Mouse (Mus musculus) naive thymus-derived CD4-positive, alpha-beta T cell, adult 5 months (primary cell): ENCODE data around the gene Defb25. TPM values are rescaled to one million over a fixed set of nuclear protein-coding genes. Genes with fewer than 3 reads are reported as not detected.

ENCODE experiments used
- polyA plus RNA-seq: library from polyadenylated mRNA; unstranded; fragments of 100-300 nt; shearing (Covaris generic); gene quantifications from one replicate; pipeline ENCODE4 v1.2.1, GENCODE M21; 2017

The Defb25 gene
- not detected for polyA plus RNA-seq

DNA sequence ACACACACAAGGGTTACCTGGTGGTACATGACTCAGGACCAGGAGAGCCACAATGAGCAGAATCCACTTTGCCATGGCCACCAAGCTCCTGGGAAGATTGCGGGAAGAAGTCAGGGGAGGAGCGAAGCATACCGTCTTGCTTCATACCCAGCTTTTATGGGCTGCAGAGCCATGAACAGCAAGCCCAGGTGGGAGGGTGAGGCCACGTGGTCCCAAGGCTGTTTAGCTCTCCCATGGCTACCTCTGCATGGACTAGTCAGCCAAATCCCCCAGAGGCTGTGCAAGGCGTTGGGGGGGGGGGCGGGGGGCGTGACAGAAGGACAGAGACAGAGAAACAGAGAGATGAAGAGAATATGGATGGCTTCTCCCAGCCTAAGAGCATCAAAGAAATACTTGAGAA lies at the start of gene Defb25:
Defb25 (minus strand) TSS at position 101 of the 400 bp plus-strand sequence.

DNA sequence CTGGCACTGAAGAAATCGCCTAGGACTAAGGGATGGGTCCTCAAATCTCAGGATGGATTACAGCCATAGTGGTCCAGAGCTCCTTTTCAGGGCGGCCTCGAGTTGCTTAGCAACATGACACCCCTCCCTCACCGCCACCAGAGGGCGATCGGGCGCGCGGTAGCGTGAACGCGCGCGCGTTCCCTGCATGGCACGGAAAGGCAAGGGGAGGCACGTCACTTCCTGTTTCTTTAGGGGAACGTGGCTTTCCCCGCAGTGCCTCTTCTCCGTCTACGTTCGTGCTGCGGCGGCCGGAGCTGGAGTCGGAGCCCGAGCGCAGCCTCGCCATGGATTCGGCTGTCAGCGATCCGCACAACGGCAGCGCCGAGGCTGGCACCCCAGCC lies 46.4 kb upstream of the Defb25 start, which contains the start of gene H13:
H13 (plus strand) TSS at position 206 of the 383 bp plus-strand sequence.

DNA sequence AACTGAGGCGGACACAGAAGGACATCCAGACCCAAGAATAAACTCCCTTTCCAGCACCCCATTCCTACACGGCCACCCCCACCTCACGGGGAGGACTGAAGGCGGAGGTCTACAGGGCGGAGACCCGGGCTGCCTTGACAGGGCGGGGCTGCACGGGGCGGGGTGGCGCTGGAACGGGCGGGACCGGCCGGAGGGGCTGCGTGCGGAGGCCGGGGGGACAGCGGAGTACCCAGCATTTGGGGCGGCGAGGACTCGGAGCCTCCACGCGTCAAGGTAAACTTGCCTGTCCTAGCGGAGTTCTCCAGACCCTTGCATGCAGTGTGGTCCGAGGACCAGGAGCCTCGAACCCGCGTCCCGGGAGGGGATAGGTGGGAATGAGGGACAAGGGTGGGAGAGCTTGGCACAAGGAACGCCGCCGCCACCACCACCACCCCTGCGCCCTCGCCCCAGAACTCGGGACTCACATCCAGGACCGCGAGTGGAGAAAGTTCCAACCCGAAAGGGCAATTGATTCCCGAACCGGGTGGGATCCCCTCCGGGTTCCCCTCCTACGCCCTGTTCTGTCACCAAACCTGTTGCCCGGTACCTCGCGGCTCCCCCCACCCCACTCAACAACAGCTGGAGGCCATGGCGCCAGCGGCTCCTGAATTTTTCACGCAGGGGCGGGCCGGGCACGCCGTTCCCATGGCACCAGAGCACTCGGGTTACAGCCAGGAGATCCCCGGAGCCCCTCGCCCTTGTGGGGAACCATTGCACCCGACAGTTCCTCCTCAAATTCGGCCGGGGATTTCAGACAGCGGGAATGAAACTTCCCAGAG lies 4.1 kb upstream of the Defb25 start, which contains the start of gene Rem1:
Rem1 (plus strand) TSS at position 178 of the 818 bp plus-strand sequence.

DNA sequence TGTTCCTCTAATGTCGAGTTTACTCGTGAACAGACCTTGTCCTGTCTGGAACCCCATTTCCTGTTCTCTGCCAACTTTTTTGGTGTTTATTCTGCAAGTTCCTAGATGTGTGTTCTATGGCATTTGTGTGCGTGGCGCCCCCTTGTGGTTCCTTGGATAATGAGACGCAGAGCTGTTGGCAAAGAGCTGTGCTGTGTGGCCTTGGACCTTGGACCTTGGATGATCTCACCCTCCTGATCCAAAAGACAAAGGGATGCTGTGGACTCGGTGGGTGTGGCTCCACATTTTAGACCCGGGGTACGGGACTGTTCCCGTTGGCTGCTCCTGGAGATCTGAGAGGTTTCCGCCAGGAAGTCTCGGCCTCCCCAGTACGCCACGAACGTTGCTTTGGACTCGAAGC lies 18.8 kb downstream of the Defb25 start, which contains the start of gene Defb36:
Defb36 (plus strand) TSS at position 271 of the 400 bp plus-strand sequence.

DNA sequence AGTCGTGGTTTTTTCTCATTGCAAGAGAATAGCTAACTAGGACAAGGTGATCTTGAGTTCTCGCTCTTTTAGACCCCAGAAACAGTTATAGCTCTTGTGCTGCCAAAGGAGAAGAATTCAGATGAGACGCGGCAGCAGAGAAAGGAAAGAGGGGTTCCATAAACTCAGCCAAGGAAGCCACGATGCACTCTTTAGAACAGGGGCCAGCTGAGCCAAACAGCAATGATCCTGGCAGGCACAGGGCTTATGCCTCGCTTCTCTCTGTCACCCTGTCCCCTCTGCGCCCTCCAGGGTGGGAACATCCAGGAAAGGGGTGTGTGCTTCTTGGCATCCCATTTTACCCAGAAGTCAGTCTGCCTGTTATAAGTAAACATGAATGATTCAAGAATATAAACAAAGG lies 23.6 kb downstream of the Defb25 start, which contains the start of gene Defb45:
Defb45 (minus strand) TSS at position 101 of the 400 bp plus-strand sequence.

DNA sequence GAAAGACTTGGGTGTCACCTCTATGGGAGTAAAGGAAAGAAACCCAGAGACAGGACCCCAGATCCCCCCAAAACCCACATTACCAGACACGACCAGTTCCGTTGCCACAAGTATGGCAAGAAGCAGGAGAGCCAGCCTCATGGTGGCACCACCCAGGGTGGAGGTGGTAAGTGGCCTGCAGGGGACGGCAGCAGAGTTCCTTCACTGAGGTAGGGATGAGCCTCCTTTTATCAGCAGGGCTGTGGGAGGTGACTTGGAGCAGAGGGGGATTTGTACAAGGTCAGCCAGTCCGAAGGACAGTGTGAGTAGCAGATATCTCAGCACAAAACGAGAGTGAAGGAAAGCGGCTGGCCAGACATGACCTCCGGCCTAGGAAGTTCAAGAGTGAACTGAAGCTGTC lies 42.7 kb downstream of the Defb25 start, which contains the start of gene Defb19:
Defb19 (minus strand) TSS at position 206 of the 400 bp plus-strand sequence.

Other genes with a start within 250 kb of the Defb25 start
- not detected for gene Nrsn2, start 246.4 kb downstream of the Defb25 start, polyA plus RNA-seq
- 0.27 TPM for gene Sox12, start 225.0 kb downstream of the Defb25 start, polyA plus RNA-seq
- gene Zcchc3, start 208.0 kb downstream of the Defb25 start, polyA plus RNA-seq, result 0.41 TPM
- not detected for gene 6820408C15Rik, start 207.5 kb downstream of the Defb25 start, polyA plus RNA-seq
- not detected for gene Defb23, start 158.4 kb downstream of the Defb25 start, polyA plus RNA-seq
- gene Defb20, start 146.0 kb downstream of the Defb25 start, polyA plus RNA-seq, result not detected
- not detected for gene Defb22, start 132.9 kb downstream of the Defb25 start, polyA plus RNA-seq
- not detected for gene Defb26, start 111.4 kb downstream of the Defb25 start, polyA plus RNA-seq
- not detected for gene Defb28, start 104.8 kb downstream of the Defb25 start, polyA plus RNA-seq
- not detected for gene Defb29, start 83.0 kb downstream of the Defb25 start, polyA plus RNA-seq
- gene Gm17416, start 53.7 kb downstream of the Defb25 start, polyA plus RNA-seq, result not detected
- gene Defb21, start 50.3 kb downstream of the Defb25 start, polyA plus RNA-seq, result not detected
- not detected for gene Defb19, start 42.7 kb downstream of the Defb25 start, polyA plus RNA-seq
- not detected for gene Defb45, start 23.7 kb downstream of the Defb25 start, polyA plus RNA-seq
- gene Defb36, start 18.7 kb downstream of the Defb25 start, polyA plus RNA-seq, result not detected
- not detected for gene Rem1, start 3.9 kb upstream of the Defb25 start, polyA plus RNA-seq
- gene H13, start 46.4 kb upstream of the Defb25 start, polyA plus RNA-seq, result 176 TPM
- 5.4 TPM for gene Mcts2, start 64.0 kb upstream of the Defb25 start, polyA plus RNA-seq
- not detected for gene Id1, start 113.2 kb upstream of the Defb25 start, polyA plus RNA-seq
- gene Cox4i2, start 131.1 kb upstream of the Defb25 start, polyA plus RNA-seq, result not detected
- gene Bcl2l1, start 208.7 kb upstream of the Defb25 start, polyA plus RNA-seq, result 12.0 TPM
- 0.85 TPM for gene Tpx2, start 224.9 kb upstream of the Defb25 start, polyA plus RNA-seq